Mouse (Mus musculus): ENCODE data around the gene Lats1.
"Not testable (repeated sequence)": the region's sequence is repeated elsewhere in the genome, so short reads cannot be mapped to it uniquely, and the experiment has no call there.

Lats1 gene

GRCm38 (mm10) chr10:7727011-7727410 is 46.0 kb downstream of the Lats1 start:
- DNase-seq: no peak

DNA sequence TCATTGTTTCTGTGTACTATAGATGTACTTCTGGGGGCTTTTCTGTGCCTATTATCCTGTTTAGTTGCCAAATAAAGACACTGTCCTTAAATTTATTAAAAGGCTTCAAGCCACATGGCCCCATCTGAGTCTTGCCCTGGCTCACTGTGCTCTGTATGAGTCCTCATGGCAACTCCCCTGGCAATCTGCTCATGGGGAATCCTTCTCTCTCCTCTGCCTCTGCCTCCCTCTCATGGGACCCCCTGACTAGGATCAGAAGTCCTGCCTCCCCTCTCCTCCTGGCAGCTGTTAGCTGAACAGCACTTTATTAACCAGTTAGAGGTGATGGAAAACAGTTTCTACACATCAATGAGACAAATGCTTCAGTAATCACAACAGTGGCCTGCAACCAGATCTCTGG is 50.6 kb downstream of the Lats1 start:
- no peak for DNase-seq

DNA sequence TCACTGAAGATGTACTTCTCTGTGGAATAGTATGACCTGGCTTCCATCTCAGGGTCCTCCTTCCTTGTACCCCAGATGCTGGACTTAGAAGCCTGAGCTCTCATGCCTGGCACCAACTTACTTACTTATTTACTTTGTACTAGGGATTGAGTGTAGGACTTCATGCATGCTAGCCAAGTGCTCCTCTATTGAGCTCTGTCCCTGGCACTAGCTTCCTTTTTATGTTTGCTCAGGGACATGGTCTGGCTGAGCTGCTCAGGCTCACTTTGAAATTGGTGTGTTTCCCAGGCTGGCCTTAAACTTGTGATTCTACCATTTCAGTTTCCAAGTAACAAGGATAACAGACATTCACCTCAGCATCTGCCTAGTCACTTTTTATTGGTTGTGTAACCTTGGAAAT is 56.1 kb downstream of the Lats1 start:
- DNase-seq: no peak

DNA sequence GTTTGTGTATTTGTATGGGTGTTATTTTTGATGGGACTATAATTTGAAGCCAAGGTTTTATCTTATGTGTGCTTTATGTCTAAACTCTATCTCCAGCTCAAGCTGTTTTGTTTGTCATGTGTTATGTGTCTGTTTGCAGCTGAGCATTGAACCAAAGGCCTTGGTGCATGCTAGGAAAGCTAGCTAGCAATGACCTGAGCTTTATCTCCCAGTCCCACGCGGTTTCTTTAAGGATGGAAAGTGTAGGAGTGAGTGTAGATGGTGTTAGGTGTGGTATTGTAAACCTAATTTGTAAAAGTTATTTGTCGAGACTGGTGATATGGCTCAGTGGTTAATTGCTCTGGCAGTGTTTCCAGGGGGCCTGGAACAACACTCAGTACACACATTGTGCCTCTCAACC is 56.9 kb downstream of the Lats1 start:
- DNase-seq: no peak

- DNase-seq: not testable (repeated sequence)
Observed at GRCm38 (mm10) chr10:7745528-7745927, 64.5 kb downstream of the Lats1 start.

GRCm38 (mm10) chr10:7748752-7749151 is 67.7 kb downstream of the Lats1 start:
- DNase-seq: no peak

- no peak for DNase-seq
Observed at GRCm38 (mm10) chr10:7757544-7757943, 76.5 kb downstream of the Lats1 start.
